In the genomic region with DNA sequence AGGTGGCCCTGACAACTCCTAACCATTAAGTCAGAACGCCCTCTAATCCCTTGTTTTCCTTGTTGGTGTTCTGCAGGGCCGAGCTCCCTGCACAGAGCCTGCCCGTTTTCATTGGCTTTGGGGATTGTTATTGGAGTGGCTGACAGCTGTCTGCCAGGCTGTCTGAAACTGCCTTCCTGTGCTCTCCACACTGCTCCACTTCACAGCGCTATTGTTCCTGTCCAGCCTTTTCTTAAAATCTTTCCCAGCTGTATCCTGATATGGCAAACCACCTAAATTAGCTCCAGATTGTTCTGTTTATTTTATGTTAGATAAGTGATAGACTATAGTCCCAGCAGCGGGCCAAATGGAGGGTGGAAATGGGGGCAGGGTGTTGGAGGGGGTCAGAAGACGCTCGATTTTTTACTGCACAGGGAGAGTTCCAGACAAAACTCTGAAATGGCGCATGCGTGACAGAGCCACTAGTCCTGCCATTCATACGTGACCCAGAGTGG, we compare ENCODE assay signal across 8 mouse cellular contexts.
DNase-seq lines count a peak whose midpoint lies in the region; ATAC-seq lines count a peak whose summit lies in the region.

No protein-coding gene starts in this region.

- H3K36me3 ChIP-seq in embryonic facial prominence, embryonic 13.5 days: no peaks in the 10 kb centered on the region
- no peaks in the 10 kb centered on the region for H3K36me3 ChIP-seq in heart, embryonic 14.5 days (ENCODE audit: control insufficient read depth, insufficient read depth, low read length)
- H3K36me3 ChIP-seq in limb, embryonic 11.5 days (ENCODE audit: control insufficient read depth, insufficient read depth, low read length): no peaks in the 10 kb centered on the region

- H3K9me3 ChIP-seq in embryonic facial prominence, embryonic 13.5 days: no peaks in the 10 kb centered on the region
- no peaks in the 10 kb centered on the region for H3K9me3 ChIP-seq in heart, embryonic 14.5 days (ENCODE audit: control insufficient read depth, low read length)
- H3K9me3 ChIP-seq in limb, embryonic 11.5 days (ENCODE audit: control insufficient read depth, low read length): no peaks in the 10 kb centered on the region

- no peaks in the 10 kb centered on the region for H3K27me3 ChIP-seq in embryonic facial prominence, embryonic 13.5 days
- H3K27me3 ChIP-seq in heart, embryonic 14.5 days (ENCODE audit: control insufficient read depth, insufficient read depth, low read length): no peaks in the 10 kb centered on the region
- H3K27me3 ChIP-seq in limb, embryonic 11.5 days (ENCODE audit: control insufficient read depth, insufficient read depth, low read length): no peaks in the 10 kb centered on the region

- ATAC-seq in embryonic facial prominence, embryonic 13.5 days (ENCODE audit: insufficient number of reproducible peaks, insufficient read depth, low FRiP score, low TSS enrichment, low read depth): 0 out of 2 replicates have a peak, but pooled peaks have one; percentile 71
- ATAC-seq in heart, embryonic 14.5 days (ENCODE audit: insufficient number of reproducible peaks, insufficient read depth, low FRiP score, low read depth): peak; percentile 90
- peak; percentile 94 for ATAC-seq in limb, embryonic 11.5 days (ENCODE audit: insufficient number of reproducible peaks, low FRiP score, low TSS enrichment, low read depth)

- DNase-seq in kidney, postnatal 10 days: peak; percentile 47
- DNase-seq in kidney, postnatal 25 days: no peak
- peak; percentile 82 for DNase-seq in limb, embryonic 11.5 days (ENCODE audit: low spot score)
- peak; percentile 78 for DNase-seq in retina, postnatal 1 day
- DNase-seq in spleen, postnatal 10 days (ENCODE audit: low spot score in 2 of 2): no peak
- DNase-seq in right cerebral cortex, adult 18-20 months: no peak

- H3K4me1 ChIP-seq in embryonic facial prominence, embryonic 13.5 days: peaks cover 55% of the 10 kb centered on the region
- H3K4me1 ChIP-seq in heart, embryonic 14.5 days (ENCODE audit: control insufficient read depth in 2 of 2, insufficient read depth in 2 of 2, low read length in 2 of 2): peaks cover 8 to 20% of the 10 kb centered on the region in 2 experiments
- peaks cover 24% of the 10 kb centered on the region for H3K4me1 ChIP-seq in limb, embryonic 11.5 days (ENCODE audit: control insufficient read depth, insufficient read depth, low read length)

- H3K27ac ChIP-seq in embryonic facial prominence, embryonic 13.5 days: peak overlapping the region; percentile 95
- peak overlapping the region; percentile 73 to 79 for H3K27ac ChIP-seq in heart, embryonic 14.5 days (replicated peaks in 1 of 2; ENCODE audit: control insufficient read depth in 1 of 2, insufficient read depth in 1 of 2, low read depth in 2 of 2, low read length in 2 of 2)
- peak overlapping the region; percentile 96 for H3K27ac ChIP-seq in limb, embryonic 11.5 days (replicated peaks; ENCODE audit: low read depth, low read length)

- peak overlapping the region; percentile 43 for H3K4me2 ChIP-seq in embryonic facial prominence, embryonic 13.5 days
- H3K4me2 ChIP-seq in heart, embryonic 14.5 days (ENCODE audit: low read length): peak overlapping the region; percentile 26
- H3K4me2 ChIP-seq in limb, embryonic 11.5 days (ENCODE audit: low read depth, severe bottlenecking): peak overlapping the region; percentile 7; the same call in 1 of the 2 replicates

- H3K9ac ChIP-seq in embryonic facial prominence, embryonic 13.5 days: peak overlapping the region; percentile 40; the same call in 1 of the 2 replicates
- H3K9ac ChIP-seq in heart, embryonic 14.5 days (ENCODE audit: low read length): no peak overlapping the region
- peak overlapping the region; percentile 12 for H3K9ac ChIP-seq in limb, embryonic 11.5 days (ENCODE audit: low read length)

- WGBS in embryonic facial prominence, embryonic 13.5 days: 5% methylated on average over 10 of the region's 10 CpGs
- WGBS in heart, embryonic 14.5 days: 19% methylated on average over 10 of the region's 10 CpGs
- 8% methylated on average over 10 of the region's 10 CpGs for WGBS in limb, embryonic 11.5 days

- H3K4me3 ChIP-seq in embryonic facial prominence, embryonic 13.5 days: no peak overlapping the region
- H3K4me3 ChIP-seq in heart, embryonic 14.5 days (ENCODE audit: control insufficient read depth in 1 of 2, insufficient read depth in 1 of 2, low read depth in 1 of 2, low read length in 2 of 2): no peak overlapping the region
- no peak overlapping the region for H3K4me3 ChIP-seq in limb, embryonic 11.5 days (ENCODE audit: low read depth, low read length)

Comparison
In these comparisons a context has a peak if more than half of its experiments do, and no peak if none do; other contexts are left out.
1. DNase-seq: peak in kidney, postnatal 10 days (single experiment), limb, embryonic 11.5 days (single experiment) and retina, postnatal 1 day (single experiment); none in kidney, postnatal 25 days (0 of 2), spleen, postnatal 10 days (0 of 2) and right cerebral cortex, adult 18-20 months (single experiment).
2. Peak in every context shown above with its lines, with median percentiles within 50 percentile points of each other: ATAC-seq, H3K27ac ChIP-seq and H3K4me2 ChIP-seq.